Mouse (Mus musculus) CH12.LX (cell line): ENCODE data around the gene Dnaja3.
A peak's percentile ranks its signal among the peaks of the same experiment; 100 is the strongest.

Source experiments
- CTCF ChIP-seq, 2 experiments: IDR thresholded peaks in 1 of 2; conservative IDR thresholded peaks in 1 of 2; 2 replicates each; pipeline ENCODE4 v1.5.1; 2011 to 2012; ENCODE audit warnings: low read depth in 2 of 2, low read length in 2 of 2, improper control_type of control experiment in 1 of 2, inconsistent platforms in 1 of 2, mild to moderate bottlenecking in 1 of 2, moderate library complexity in 1 of 2
- EP300 ChIP-seq: IDR thresholded peaks from 2 replicates; pipeline ENCODE4 v1.6.1; 2011; ENCODE audit warnings: low read length, improper control_type of control experiment
- JUN ChIP-seq: IDR thresholded peaks from 2 replicates; pipeline ENCODE4 v1.6.1; 2011; ENCODE audit warnings: low read depth, mild to moderate bottlenecking, low read length, improper control_type of control experiment, moderate library complexity; ENCODE audit not compliant: insufficient read depth
- MEF2A ChIP-seq: IDR thresholded peaks from 2 replicates; pipeline ENCODE4 v1.6.1; 2014; ENCODE audit warnings: low read depth, mild to moderate bottlenecking, inconsistent platforms, low read length, improper control_type of control experiment, borderline replicate concordance
- POLR2A ChIP-seq: IDR thresholded peaks from 2 replicates; pipeline ENCODE4 v1.6.1; 2011; ENCODE audit warnings: low read depth, mild to moderate bottlenecking, improper control_type of control experiment, low read length
- POLR2AphosphoS2 ChIP-seq: IDR thresholded peaks from 2 replicates; pipeline ENCODE4 v1.6.1; 2011; ENCODE audit warnings: low read depth, low read length, improper control_type of control experiment
- SMC3 ChIP-seq: IDR thresholded peaks from 2 replicates; pipeline ENCODE4 v1.6.1; 2011; ENCODE audit warnings: low read depth, low read length, improper control_type of control experiment
- ZC3H11A ChIP-seq: IDR thresholded peaks from 2 replicates; pipeline ENCODE4 v1.6.1; 2012; ENCODE audit warnings: low read depth, mild to moderate bottlenecking, inconsistent platforms, low read length, improper control_type of control experiment

DNA sequence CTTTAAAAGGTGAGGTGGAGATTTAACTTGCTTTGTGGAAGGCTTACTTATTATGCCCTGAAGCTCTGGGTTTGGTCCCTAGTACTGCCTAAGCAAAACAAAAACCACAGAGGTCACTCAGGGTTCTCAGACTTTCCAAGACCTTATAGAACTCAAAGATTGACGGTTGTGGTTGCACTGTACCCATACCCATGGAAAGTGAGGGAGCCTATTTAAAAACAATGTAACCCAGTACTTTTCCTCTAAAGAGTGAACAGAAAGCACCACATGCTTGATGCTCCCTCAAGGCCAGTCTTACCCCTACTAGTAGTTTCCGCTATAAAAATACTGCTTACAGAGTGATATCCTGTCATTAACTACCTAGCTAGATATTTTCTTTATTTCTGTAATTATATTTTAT is 96.5 kb downstream of the Dnaja3 start:
- peak; percentile 40; the same call in 1 of the 2 replicates for TF ChIP-seq EP300
- TF ChIP-seq JUN = no peak
- no peak for TF ChIP-seq POLR2AphosphoS2
- TF ChIP-seq POLR2A = no peak
- TF ChIP-seq SMC3 = no peak
- no peak for TF ChIP-seq CTCF (conservative IDR thresholded peaks at IDR 0.05 in 1 of 2, IDR thresholded peaks at IDR 0.05 in 1 of 2; ENCODE audit: low read depth in 2 of 2, low read length in 2 of 2)
- no peak for TF ChIP-seq MEF2A
- no peak for TF ChIP-seq ZC3H11A
